Mouse (Mus musculus): Measurements from ENCODE around the gene Mmp11. TPM values are rescaled to one million over a fixed set of nuclear protein-coding genes. Genes with fewer than 3 reads are reported as not detected.
"Not testable (repeated sequence)": the region's sequence is repeated elsewhere in the genome, so short reads cannot be mapped to it uniquely, and the experiment has no call there.

Mmp11 gene
- polyA plus RNA-seq, 1 experiment from 2014 or later = 56.1 TPM

- H3K4me2 ChIP-seq (ENCODE audit: low read depth, low read length); ATAC-seq (replicated peaks; ENCODE audit: insufficient number of reproducible peaks, low FRiP score, low TSS enrichment, low read depth); H3K4me1 ChIP-seq (ENCODE audit: control insufficient read depth, insufficient read depth, low read length); DNase-seq (ENCODE audit: low spot score); H3K4me3 ChIP-seq (ENCODE audit: low read depth, low read length); H3K27me3 ChIP-seq (ENCODE audit: control insufficient read depth, insufficient read depth, low read length); H3K9ac ChIP-seq (replicated peaks; ENCODE audit: low read length); H3K27ac ChIP-seq (replicated peaks; ENCODE audit: low read depth, low read length); H3K9me3 ChIP-seq (replicated peaks; ENCODE audit: control insufficient read depth, low read length); H3K36me3 ChIP-seq (replicated peaks; ENCODE audit: control insufficient read depth, insufficient read depth, low read depth, low read length): not testable (repeated sequence)
- WGBS = 87% methylated on average over 4 of the region's 5 CpGs
These were observed 48.8 kb downstream of the Mmp11 start for GRCm38 (mm10) chr10:75887504-75887903.

- ATAC-seq (replicated peaks; ENCODE audit: insufficient number of reproducible peaks, low FRiP score, low TSS enrichment, low read depth) (no peak), DNase-seq (ENCODE audit: low spot score) (no peak)
- Histone ChIP-seq H3K36me3 (replicated peaks; ENCODE audit: control insufficient read depth, insufficient read depth, low read depth, low read length) (no peaks in the 10 kb centered on the region), H3K4me1 (ENCODE audit: control insufficient read depth, insufficient read depth, low read length) (peaks cover 6% of the 10 kb centered on the region), H3K9ac (replicated peaks; ENCODE audit: low read length) (no peak overlapping the region), H3K4me2 (ENCODE audit: low read depth, low read length) (no peak overlapping the region), H3K27ac (replicated peaks; ENCODE audit: low read depth, low read length) (no peak overlapping the region), H3K27me3 (ENCODE audit: control insufficient read depth, insufficient read depth, low read length) (no peaks in the 10 kb centered on the region), H3K4me3 (ENCODE audit: low read depth, low read length) (no peak overlapping the region), H3K9me3 (replicated peaks; ENCODE audit: control insufficient read depth, low read length) (no peaks in the 10 kb centered on the region)
- 93% methylated on average over 8 of the region's 8 CpGs for WGBS
These were observed 51.6 kb downstream of the Mmp11 start for GRCm38 (mm10) chr10:75884742-75885141.

DNA sequence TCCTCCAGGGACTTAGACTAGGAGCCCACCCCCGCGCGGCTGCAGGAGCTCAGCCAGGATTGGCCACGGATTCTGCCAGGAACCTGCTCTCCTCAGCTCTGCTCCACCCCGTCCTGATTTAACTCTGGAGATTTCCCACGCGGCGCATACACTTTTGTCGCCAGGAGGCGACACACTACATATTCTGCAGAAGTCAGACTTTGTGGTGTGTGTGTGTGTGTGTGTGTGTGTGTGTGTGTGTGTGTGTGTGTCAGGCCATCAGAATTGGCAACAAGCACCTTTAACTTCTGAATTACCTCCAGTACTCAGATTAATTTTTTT, 53.1 kb downstream of the Mmp11 start:
- no peak overlapping the region for H3K4me3 ChIP-seq (ENCODE audit: low read depth, low read length)
- WGBS = under 1% methylated on average over 10 of the region's 10 CpGs
- H3K4me2 ChIP-seq (ENCODE audit: low read depth, low read length) = no peak overlapping the region
- no peaks in the 10 kb centered on the region; the same call in 1 of the 2 replicates for H3K4me1 ChIP-seq (ENCODE audit: control insufficient read depth, insufficient read depth, low read length)
- ATAC-seq (replicated peaks; ENCODE audit: insufficient number of reproducible peaks, low FRiP score, low TSS enrichment, low read depth) (peak; percentile 76), DNase-seq (ENCODE audit: low spot score) (peak; percentile 83)
- H3K9ac ChIP-seq (replicated peaks; ENCODE audit: low read length) = no peak overlapping the region; the same call in 1 of the 2 replicates
- no peaks in the 10 kb centered on the region for H3K27me3 ChIP-seq (ENCODE audit: control insufficient read depth, insufficient read depth, low read length)
- H3K27ac ChIP-seq (replicated peaks; ENCODE audit: low read depth, low read length) = no peak overlapping the region
- no peaks in the 10 kb centered on the region for H3K9me3 ChIP-seq (replicated peaks; ENCODE audit: control insufficient read depth, low read length)
- no peaks in the 10 kb centered on the region for H3K36me3 ChIP-seq (replicated peaks; ENCODE audit: control insufficient read depth, insufficient read depth, low read depth, low read length)

- H3K9me3 ChIP-seq (replicated peaks; ENCODE audit: control insufficient read depth, low read length) = no peaks in the 10 kb centered on the region
- H3K4me3 ChIP-seq (ENCODE audit: low read depth, low read length) = no peak overlapping the region
- no peak overlapping the region; the same call in 1 of the 2 replicates for H3K9ac ChIP-seq (replicated peaks; ENCODE audit: low read length)
- no peaks in the 10 kb centered on the region for H3K36me3 ChIP-seq (replicated peaks; ENCODE audit: control insufficient read depth, insufficient read depth, low read depth, low read length)
- ATAC-seq (replicated peaks; ENCODE audit: insufficient number of reproducible peaks, low FRiP score, low TSS enrichment, low read depth) = peak; percentile 66
- 0 out of 2 replicates have a peak overlapping the region, but pooled peaks have one; percentile 28 for H3K27ac ChIP-seq (replicated peaks; ENCODE audit: low read depth, low read length)
- H3K27me3 ChIP-seq (ENCODE audit: control insufficient read depth, insufficient read depth, low read length) = no peaks in the 10 kb centered on the region
- WGBS = 4% methylated on average over 15 of the region's 15 CpGs
- peak; percentile 69 for DNase-seq (ENCODE audit: low spot score)
- H3K4me2 ChIP-seq (ENCODE audit: low read depth, low read length) = no peak overlapping the region
- no peaks in the 10 kb centered on the region; the same call in 1 of the 2 replicates for H3K4me1 ChIP-seq (ENCODE audit: control insufficient read depth, insufficient read depth, low read length)
These were observed 53.7 kb downstream of the Mmp11 start for GRCm38 (mm10) chr10:75882433-75883231.

DNA sequence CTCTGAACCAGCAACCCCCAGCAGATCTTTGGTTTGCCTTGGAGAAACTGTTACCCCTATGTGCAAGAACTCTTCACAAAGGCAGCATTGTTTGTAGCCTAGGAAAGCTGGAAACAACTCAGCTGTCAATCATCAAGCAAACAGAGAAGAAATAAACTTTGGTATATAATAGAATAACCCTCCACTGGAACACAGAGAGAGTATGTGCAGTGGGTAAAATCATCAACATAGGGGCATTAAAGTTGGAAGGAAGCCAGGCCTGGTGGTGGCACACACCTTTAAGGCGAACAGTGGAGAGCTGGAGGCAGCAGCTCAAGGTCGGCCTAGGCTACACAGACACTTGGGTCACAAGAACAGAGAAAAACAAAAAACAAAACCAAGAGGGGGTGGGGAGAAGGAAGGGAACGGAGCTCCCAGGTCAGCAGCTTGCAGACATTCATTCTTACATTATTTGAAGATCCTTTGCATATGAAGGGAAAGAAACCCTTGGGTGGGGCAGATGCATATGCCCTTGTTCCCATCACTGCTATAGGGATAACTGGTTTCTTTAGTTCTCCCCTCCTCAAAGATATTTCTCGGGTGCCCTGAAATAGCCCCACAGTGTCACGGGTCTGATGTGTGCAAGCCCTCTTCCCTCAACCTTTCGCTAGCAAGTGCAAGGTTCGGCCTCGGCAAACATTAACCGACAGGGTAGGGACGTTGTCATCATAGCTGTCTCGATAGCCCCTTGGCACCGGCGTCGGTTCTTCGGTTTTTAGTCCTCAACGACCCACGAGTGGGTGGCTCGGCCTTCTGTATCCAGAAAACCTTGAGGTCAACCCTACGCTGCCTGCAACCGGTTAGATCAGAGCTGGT, 54.5 kb downstream of the Mmp11 start:
- 10% methylated on average over 20 of the region's 20 CpGs for WGBS
- DNase-seq (ENCODE audit: low spot score) = no peak
- peak overlapping the region; percentile 28; the same call in 1 of the 2 replicates for H3K27ac ChIP-seq (replicated peaks; ENCODE audit: low read depth, low read length)

GRCm38 (mm10) chr10:75880771-75881577, 55.3 kb downstream of the Mmp11 start:
- H3K36me3 ChIP-seq (replicated peaks; ENCODE audit: control insufficient read depth, insufficient read depth, low read depth, low read length) = no peaks in the 10 kb centered on the region
- H3K4me3 ChIP-seq (ENCODE audit: low read depth, low read length) = no peak overlapping the region
- DNase-seq (ENCODE audit: low spot score) (no peak), ATAC-seq (replicated peaks; ENCODE audit: insufficient number of reproducible peaks, low FRiP score, low TSS enrichment, low read depth) (no peak)
- H3K9ac ChIP-seq (replicated peaks; ENCODE audit: low read length) = no peak overlapping the region; the same call in 1 of the 2 replicates
- H3K9me3 ChIP-seq (replicated peaks; ENCODE audit: control insufficient read depth, low read length) = no peaks in the 10 kb centered on the region
- H3K27me3 ChIP-seq (ENCODE audit: control insufficient read depth, insufficient read depth, low read length) = no peaks in the 10 kb centered on the region
- 47% methylated on average over 6 of the region's 6 CpGs for WGBS
- H3K4me1 ChIP-seq (ENCODE audit: control insufficient read depth, insufficient read depth, low read length) = no peaks in the 10 kb centered on the region; the same call in 1 of the 2 replicates
- no peak overlapping the region for H3K4me2 ChIP-seq (ENCODE audit: low read depth, low read length)
- no peak overlapping the region for H3K27ac ChIP-seq (replicated peaks; ENCODE audit: low read depth, low read length)

More for the DNA sequence above, 54.5 kb downstream of the Mmp11 start:
- H3K9ac ChIP-seq (replicated peaks; ENCODE audit: low read length) = no peak overlapping the region; the same call in 1 of the 2 replicates
- no peaks in the 10 kb centered on the region for H3K27me3 ChIP-seq (ENCODE audit: control insufficient read depth, insufficient read depth, low read length)
- no peak overlapping the region for H3K4me3 ChIP-seq (ENCODE audit: low read depth, low read length)
- H3K4me1 ChIP-seq (ENCODE audit: control insufficient read depth, insufficient read depth, low read length) = no peaks in the 10 kb centered on the region; the same call in 1 of the 2 replicates
- H3K4me2 ChIP-seq (ENCODE audit: low read depth, low read length) = no peak overlapping the region
- H3K36me3 ChIP-seq (replicated peaks; ENCODE audit: control insufficient read depth, insufficient read depth, low read depth, low read length) = no peaks in the 10 kb centered on the region
- peak; percentile 25; the same call in 1 of the 2 replicates for ATAC-seq (replicated peaks; ENCODE audit: insufficient number of reproducible peaks, low FRiP score, low TSS enrichment, low read depth)
- H3K9me3 ChIP-seq (replicated peaks; ENCODE audit: control insufficient read depth, low read length) = no peaks in the 10 kb centered on the region

- H3K9me3 ChIP-seq (replicated peaks; ENCODE audit: control insufficient read depth, low read length) = no peaks in the 10 kb centered on the region
- no peaks in the 10 kb centered on the region; the same call in 1 of the 2 replicates for H3K4me1 ChIP-seq (ENCODE audit: control insufficient read depth, insufficient read depth, low read length)
- no peak overlapping the region for H3K27ac ChIP-seq (replicated peaks; ENCODE audit: low read depth, low read length)
- no peak for ATAC-seq (replicated peaks; ENCODE audit: insufficient number of reproducible peaks, low FRiP score, low TSS enrichment, low read depth)
- no peak overlapping the region for H3K4me2 ChIP-seq (ENCODE audit: low read depth, low read length)
- H3K36me3 ChIP-seq (replicated peaks; ENCODE audit: control insufficient read depth, insufficient read depth, low read depth, low read length) = no peaks in the 10 kb centered on the region
- DNase-seq (ENCODE audit: low spot score) = no peak
- no peak overlapping the region for H3K9ac ChIP-seq (replicated peaks; ENCODE audit: low read length)
- WGBS = 94% methylated on average over 10 of the region's 10 CpGs
- no peaks in the 10 kb centered on the region for H3K27me3 ChIP-seq (ENCODE audit: control insufficient read depth, insufficient read depth, low read length)
- H3K4me3 ChIP-seq (ENCODE audit: low read depth, low read length) = no peak overlapping the region
These were observed 55.9 kb downstream of the Mmp11 start for GRCm38 (mm10) chr10:75880351-75880750.
